Mouse (Mus musculus) intestine, embryonic 14.5 days (tissue): Measurements from ENCODE around the gene Grik4. TPM values are rescaled to one million over a fixed set of nuclear protein-coding genes. Genes with fewer than 3 reads are reported as not detected.

Experiments used
- ATAC-seq: fragments of 200-750 bp; cut with Nextera tagmentation; replicated peaks from 2 replicates; pipeline ENCODE4 v1.8.0; 2017; ENCODE audit warnings: low read depth, moderate number of reproducible peaks, moderate TSS enrichment, moderate library complexity; ENCODE audit not compliant: low FRiP score, low TSS enrichment
- DNase-seq: peaks from one replicate; pipeline ENCODE4 v3.0.0-alpha.2; 2018; ENCODE audit warnings: low spot score
- H3K27ac ChIP-seq: fragments of 300-500 bp; sonication (generic); 2 replicates; pipeline ENCODE4 v1.5.1; 2014; ENCODE audit warnings: low read depth, mild to moderate bottlenecking, control low read depth
- H3K27me3 ChIP-seq: fragments of 300-500 bp; sonication (generic); replicated peaks from 2 replicates; pipeline ENCODE4 v1.6.1; 2014; ENCODE audit warnings: low read length, control low read depth; ENCODE audit not compliant: control insufficient read depth, insufficient read depth
- H3K36me3 ChIP-seq: fragments of 300-500 bp; sonication (generic); 2 replicates; pipeline ENCODE4 v1.6.1; 2014; ENCODE audit warnings: low read length, control low read depth; ENCODE audit not compliant: control insufficient read depth, insufficient read depth
- H3K4me1 ChIP-seq: fragments of 300-500 bp; sonication (generic); replicated peaks from 2 replicates; pipeline ENCODE4 v1.6.1; 2014; ENCODE audit warnings: low read length, control low read depth, mixed read lengths; ENCODE audit not compliant: control insufficient read depth, insufficient read depth
- H3K4me2 ChIP-seq: fragments of 300-500 bp; sonication (generic); 2 replicates; pipeline ENCODE4 v1.6.1; 2014; ENCODE audit warnings: low read length
- H3K4me3 ChIP-seq: fragments of 300-500 bp; sonication (generic); 2 replicates; pipeline ENCODE4 v1.5.1; 2014; ENCODE audit warnings: low read depth, low read length, control low read depth, mixed read lengths
- H3K9ac ChIP-seq: fragments of 300-500 bp; sonication (generic); 2 replicates; pipeline ENCODE4 v1.6.1; 2014; ENCODE audit warnings: mild to moderate bottlenecking, low read length
- H3K9me3 ChIP-seq: fragments of 300-500 bp; sonication (generic); 2 replicates; pipeline ENCODE4 v1.6.1; 2016; ENCODE audit warnings: low read length, control low read depth; ENCODE audit not compliant: control insufficient read depth
- WGBS: fragments of 180-500 bp; shearing (Covaris S2); extraction: QIAGEN DNeasy Blood & Tissue Kit; methylation state at CpG from one replicate; pipeline ENCODE4 v1.1.7; 2014; 5-methylcytosine and 5-hydroxymethylcytosine counted together
- polyA plus RNA-seq: library from polyadenylated mRNA; unstranded; fragments of >200 nt; fragmentation: Nextera tagmentation; extraction: Ambion mirVana; gene quantifications from 2 replicates; pipeline ENCODE4 v1.2.1, GENCODE M21; 2014

Grik4 gene
- polyA plus RNA-seq, 1 experiment from 2014 or later: 1.3 TPM

DNA sequence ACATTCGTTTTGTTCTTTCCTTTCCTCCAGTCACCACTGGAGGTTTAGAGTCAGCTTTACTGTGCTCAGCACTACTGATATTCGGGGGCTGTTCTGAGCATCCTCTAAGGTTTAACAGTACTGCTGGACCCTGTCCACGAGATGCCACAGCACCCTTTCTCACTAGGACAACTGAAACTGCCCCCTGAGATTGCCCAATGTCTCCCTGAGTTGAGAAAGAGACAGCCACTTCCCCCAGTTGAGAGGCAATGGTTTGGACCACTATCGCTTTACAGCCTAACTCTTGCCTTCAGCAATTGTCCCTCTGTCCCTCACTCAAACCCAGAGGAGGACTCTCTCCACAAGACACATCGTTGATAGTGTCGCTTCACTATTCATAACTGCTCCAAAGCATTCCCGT is 238.4 kb downstream of the Grik4 start:
- Histone ChIP-seq H3K9me3 (no peaks in the 10 kb centered on the region), H3K4me2 (no peak overlapping the region), H3K27me3 (no peaks in the 10 kb centered on the region), H3K9ac (no peak overlapping the region), H3K4me1 (no peaks in the 10 kb centered on the region), H3K4me3 (no peak overlapping the region), H3K27ac (no peak overlapping the region), H3K36me3 (no peaks in the 10 kb centered on the region)
- ATAC-seq (no peak), DNase-seq (no peak)
- 82% methylated on average over 7 of the region's 7 CpGs for WGBS

DNA sequence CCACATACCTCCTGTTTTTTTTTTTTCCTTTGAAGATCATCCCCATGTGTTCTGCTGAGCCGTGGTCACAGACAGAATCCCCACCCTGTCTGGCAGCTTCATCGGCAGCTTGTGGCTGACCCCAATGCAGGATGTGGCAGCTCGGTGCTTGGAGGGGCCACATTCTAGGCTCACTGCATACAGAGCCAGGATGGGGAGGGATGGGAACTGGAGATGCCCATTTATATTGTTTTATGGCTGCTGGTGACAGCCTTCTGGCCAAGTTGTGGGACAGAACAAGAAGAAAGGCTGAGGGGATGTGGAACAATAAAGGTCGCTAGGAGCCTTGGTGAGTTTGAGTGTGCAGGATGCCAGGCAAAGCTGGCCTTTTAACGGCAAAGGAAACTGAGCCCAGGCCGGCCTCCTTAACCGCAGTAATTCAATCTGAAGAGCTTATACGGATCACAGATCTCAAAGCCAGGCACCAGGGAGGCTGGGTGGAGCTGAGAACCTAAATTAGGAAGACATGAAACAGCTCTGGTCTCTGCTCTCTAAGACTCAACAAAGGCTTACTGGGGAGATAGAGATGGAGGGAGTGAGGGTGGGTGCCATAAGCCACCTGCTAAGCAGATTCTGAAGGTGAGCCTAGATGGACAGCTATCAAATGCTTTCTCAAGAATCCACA is 241.0 kb downstream of the Grik4 start:
- Histone ChIP-seq H3K27ac (no peak overlapping the region), H3K9me3 (no peaks in the 10 kb centered on the region; the same call in 1 of the 2 replicates), H3K9ac (no peak overlapping the region), H3K36me3 (no peaks in the 10 kb centered on the region), H3K27me3 (no peaks in the 10 kb centered on the region), H3K4me1 (no peaks in the 10 kb centered on the region), H3K4me2 (no peak overlapping the region), H3K4me3 (no peak overlapping the region)
- DNase-seq (no peak), ATAC-seq (no peak)
- 25% methylated on average over 8 of the region's 8 CpGs for WGBS

DNA sequence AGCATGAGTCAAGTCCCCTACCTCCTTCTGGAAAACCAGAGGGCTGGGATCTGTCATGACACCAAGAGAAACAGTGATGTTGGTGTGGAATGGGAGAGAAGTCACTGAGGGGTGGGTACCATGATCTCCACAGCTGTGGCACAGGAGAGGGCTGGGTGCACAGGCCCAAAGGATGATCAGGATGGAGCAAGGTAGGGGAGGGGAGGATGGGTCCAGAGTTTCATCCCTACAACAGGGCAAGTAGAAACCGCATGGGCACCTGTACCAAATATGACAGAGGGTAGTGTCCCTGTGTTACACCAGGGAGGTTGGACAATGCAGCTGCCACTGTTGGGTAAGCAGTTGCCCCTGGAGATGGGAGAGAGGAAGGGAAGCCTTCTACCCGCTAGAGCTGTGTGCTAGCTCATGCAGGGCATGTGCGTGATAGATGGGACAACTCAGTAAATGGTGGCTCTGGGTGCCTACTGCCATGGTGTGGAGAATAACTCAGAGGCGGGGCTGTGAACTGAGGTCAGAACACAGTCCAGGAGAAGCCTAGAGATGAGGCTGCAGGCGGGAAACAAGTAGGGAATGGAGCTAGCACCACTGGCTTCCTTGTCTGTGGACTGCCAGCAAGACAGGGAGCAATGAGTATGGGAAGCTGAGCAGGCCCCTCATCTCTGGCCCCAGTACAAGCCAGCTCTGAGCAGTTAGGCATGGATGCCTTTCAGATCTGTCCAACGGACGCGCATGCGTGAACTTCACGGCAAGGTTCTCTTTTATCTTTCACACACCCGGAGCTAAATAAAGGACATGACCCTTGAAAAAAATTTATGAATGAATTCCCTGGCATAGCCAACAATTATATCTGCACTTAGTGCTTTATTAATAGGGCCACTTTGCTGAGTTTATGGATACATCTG is 241.8 kb downstream of the Grik4 start:
- Histone ChIP-seq H3K9ac (no peak overlapping the region), H3K9me3 (no peaks in the 10 kb centered on the region; the same call in 1 of the 2 replicates), H3K27me3 (no peaks in the 10 kb centered on the region), H3K36me3 (no peaks in the 10 kb centered on the region), H3K4me2 (no peak overlapping the region), H3K4me3 (no peak overlapping the region), H3K27ac (no peak overlapping the region), H3K4me1 (no peaks in the 10 kb centered on the region)
- ATAC-seq: no peak
- DNase-seq: no peak
- WGBS: 76% methylated on average over 11 of the region's 11 CpGs

DNA sequence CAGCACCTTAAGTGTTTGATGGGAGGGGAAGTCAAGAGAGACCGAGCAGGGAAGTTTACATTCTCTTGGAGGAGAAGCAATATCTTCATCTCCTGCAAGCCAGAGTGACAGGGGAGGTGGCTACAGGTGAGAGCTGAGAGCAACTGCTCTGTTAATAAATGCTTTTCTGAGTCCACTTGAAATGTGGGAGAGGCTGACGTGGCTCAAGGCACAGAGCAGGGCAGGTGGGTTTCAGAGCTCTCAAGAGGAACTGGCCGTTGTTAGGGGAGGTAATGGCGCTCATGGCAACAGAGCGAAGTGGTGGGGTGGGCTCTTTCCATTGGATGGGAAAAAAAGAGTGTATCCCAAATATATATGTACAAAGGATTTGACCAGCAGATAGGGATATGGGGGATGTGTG is 242.6 kb downstream of the Grik4 start:
- ATAC-seq: no peak
- 61% methylated on average over 5 of the region's 5 CpGs for WGBS
- no peak overlapping the region for H3K9ac ChIP-seq
- no peaks in the 10 kb centered on the region for H3K27me3 ChIP-seq
- H3K4me2 ChIP-seq: no peak overlapping the region
- no peak overlapping the region for H3K4me3 ChIP-seq
- no peak overlapping the region for H3K27ac ChIP-seq
- H3K9me3 ChIP-seq: no peaks in the 10 kb centered on the region; the same call in 1 of the 2 replicates
- no peak for DNase-seq
- H3K4me1 ChIP-seq: no peaks in the 10 kb centered on the region
- H3K36me3 ChIP-seq: no peaks in the 10 kb centered on the region

DNA sequence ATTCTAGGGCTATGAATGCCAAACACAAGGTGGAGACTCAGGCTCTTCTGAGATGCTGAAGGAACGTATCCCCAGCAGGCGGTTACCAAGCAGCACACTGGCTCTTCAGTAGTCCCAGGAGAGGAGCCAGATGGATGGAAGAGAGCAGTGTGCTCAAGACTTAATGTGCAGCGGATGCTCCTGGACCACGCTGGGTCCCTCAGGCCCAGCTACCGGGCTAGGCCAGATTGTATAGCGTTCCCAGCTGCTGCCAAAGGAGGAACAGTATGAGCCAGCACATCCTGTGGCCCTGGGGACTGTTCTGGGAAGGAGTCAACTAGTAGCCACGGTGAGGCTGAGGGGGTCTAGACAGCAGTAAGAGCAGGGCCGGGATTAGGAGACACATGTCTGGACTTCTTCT is 251.3 kb downstream of the Grik4 start:
- WGBS: 85% methylated on average over 8 of the region's 8 CpGs
- Histone ChIP-seq H3K27me3 (no peaks in the 10 kb centered on the region), H3K4me3 (no peak overlapping the region), H3K9me3 (no peaks in the 10 kb centered on the region), H3K36me3 (no peaks in the 10 kb centered on the region), H3K9ac (no peak overlapping the region), H3K4me1 (no peaks in the 10 kb centered on the region), H3K27ac (no peak overlapping the region), H3K4me2 (no peak overlapping the region)
- no peak for DNase-seq
- no peak for ATAC-seq

DNA sequence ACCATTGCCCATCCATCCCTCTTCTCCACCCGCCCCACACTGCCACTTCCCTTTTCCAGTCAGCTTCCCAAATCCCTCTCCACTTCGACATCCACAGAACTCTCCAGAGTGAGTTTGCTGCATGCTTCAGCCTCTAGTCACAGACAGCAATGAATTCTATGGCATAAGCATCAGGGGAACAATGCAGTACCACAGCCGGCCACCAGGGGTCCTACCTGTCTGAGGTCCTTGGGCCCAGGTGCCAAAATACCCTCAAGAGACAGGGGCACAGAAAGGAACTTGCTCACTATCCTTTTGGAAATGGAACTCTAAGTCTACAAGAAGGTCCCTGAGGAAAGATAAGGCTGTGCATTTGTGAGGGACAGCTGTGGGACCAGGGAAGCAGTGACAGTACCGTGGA is 256.1 kb downstream of the Grik4 start:
- Histone ChIP-seq H3K27ac (no peak overlapping the region), H3K27me3 (no peaks in the 10 kb centered on the region), H3K4me3 (no peak overlapping the region), H3K4me2 (no peak overlapping the region), H3K36me3 (no peaks in the 10 kb centered on the region), H3K9me3 (no peaks in the 10 kb centered on the region), H3K9ac (no peak overlapping the region), H3K4me1 (no peaks in the 10 kb centered on the region)
- DNase-seq (peak; percentile 89), ATAC-seq (no peak)
- WGBS: 38% methylated on average over 4 of the region's 4 CpGs

DNA sequence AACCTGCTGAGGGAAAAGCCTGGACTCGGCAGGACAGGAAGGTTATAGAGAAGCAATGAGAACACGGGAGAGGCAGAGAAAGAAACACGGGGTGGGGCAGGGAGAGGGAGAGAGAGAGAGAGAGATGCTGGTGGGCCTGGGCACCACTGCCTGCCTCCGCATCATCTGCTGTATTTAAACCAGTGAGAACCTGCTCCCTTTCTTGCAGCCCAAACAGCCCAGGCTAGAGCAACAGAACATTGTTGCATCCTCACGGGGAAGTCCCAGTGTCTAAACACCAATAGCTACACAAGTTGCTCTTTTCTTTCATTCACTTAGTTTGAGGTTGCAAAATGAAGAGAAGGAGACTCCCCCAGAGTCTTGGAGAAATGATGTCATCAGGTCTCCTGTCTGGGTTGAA is 258.2 kb downstream of the Grik4 start:
- H3K4me1 ChIP-seq: no peaks in the 10 kb centered on the region
- H3K9me3 ChIP-seq: no peaks in the 10 kb centered on the region
- no peaks in the 10 kb centered on the region for H3K27me3 ChIP-seq
- H3K27ac ChIP-seq: no peak overlapping the region
- DNase-seq: no peak
- H3K4me3 ChIP-seq: no peak overlapping the region
- ATAC-seq: no peak
- H3K4me2 ChIP-seq: no peak overlapping the region
- no peak overlapping the region for H3K9ac ChIP-seq
- no peaks in the 10 kb centered on the region for H3K36me3 ChIP-seq
- WGBS: 86% methylated on average over 5 of the region's 5 CpGs

DNA sequence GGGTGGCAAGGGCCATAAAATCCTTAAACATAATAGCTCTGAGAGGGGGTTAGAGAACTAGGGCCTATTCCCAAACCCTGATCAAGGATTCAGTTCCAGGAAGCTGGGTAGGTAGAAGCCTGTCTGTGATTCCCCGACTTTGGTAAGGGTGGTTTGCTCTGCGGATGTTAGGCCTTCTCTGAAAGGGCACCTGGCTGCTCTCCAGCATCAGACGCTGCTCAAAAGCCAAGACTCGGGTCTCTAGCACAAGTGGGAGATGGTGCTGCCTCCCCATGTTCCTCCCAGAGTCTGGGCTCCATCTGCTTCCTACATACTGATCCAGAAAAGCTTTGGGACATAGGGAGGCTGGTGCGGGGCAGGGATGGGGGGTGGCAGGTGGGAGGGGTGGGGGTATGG is 270.3 kb downstream of the Grik4 start:
- Histone ChIP-seq H3K9ac (no peak overlapping the region), H3K9me3 (no peaks in the 10 kb centered on the region), H3K27me3 (no peaks in the 10 kb centered on the region), H3K36me3 (no peaks in the 10 kb centered on the region), H3K4me1 (no peaks in the 10 kb centered on the region), H3K4me3 (no peak overlapping the region), H3K27ac (peak overlapping the region; percentile 69; the same call in 1 of the 2 replicates), H3K4me2 (no peak overlapping the region)
- WGBS: 49% methylated on average over 5 of the region's 5 CpGs
- DNase-seq: no peak
- peak; percentile 8; the same call in 1 of the 2 replicates for ATAC-seq
